Mouse (Mus musculus): Measurements from ENCODE around the gene Asb5. TPM values are rescaled to one million over a fixed set of nuclear protein-coding genes. Genes with fewer than 3 reads are reported as not detected.
"Not testable (repeated sequence)": the region's sequence is repeated elsewhere in the genome, so short reads cannot be mapped to it uniquely, and the experiment has no call there.

The Asb5 gene
- polyA plus RNA-seq, 1 experiment from 2014 or later, result 6.8 TPM

DNA sequence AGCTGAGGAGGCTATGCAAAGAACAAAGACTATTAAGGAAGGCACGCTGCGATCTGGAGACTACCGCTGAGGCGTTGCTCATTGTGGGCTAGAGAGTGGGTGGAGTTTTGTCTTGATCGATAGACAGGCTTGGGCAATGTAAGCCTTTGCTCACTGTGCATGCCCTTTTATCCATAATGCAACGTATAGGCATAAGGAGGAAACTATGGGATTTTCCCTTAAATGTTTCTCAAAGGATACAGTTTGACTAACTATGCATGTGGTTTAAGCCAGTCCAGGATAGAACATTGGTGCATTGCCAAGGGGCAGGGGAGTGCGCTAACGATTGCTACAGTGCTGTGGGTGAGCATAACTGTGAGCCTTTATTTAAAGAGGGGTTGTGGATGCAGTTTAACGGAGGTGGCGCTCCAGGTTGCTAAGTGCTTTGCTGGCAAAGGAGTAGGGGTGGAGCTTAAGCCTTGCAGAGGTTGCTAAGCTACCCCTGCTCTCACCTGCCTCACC lies 20.1 kb upstream of the Asb5 start:
- Histone ChIP-seq H3K36me3 (no peaks in the 10 kb centered on the region), H3K4me1 (0 out of 2 replicates have a peak, but pooled peaks cover 6% of the 10 kb centered on the region), H3K27ac (peak overlapping the region; percentile 10; the same call in 1 of the 2 replicates), H3K27me3 (ENCODE audit: insufficient read depth, poor library complexity, severe bottlenecking) (no peaks in the 10 kb centered on the region), H3K9me3 (no peaks in the 10 kb centered on the region), H3K4me3 (peak overlapping the region; percentile 59)
- DNase-seq (ENCODE audit: low spot score), result no peak
- 5% methylated on average over 10 of the region's 10 CpGs for WGBS

DNA sequence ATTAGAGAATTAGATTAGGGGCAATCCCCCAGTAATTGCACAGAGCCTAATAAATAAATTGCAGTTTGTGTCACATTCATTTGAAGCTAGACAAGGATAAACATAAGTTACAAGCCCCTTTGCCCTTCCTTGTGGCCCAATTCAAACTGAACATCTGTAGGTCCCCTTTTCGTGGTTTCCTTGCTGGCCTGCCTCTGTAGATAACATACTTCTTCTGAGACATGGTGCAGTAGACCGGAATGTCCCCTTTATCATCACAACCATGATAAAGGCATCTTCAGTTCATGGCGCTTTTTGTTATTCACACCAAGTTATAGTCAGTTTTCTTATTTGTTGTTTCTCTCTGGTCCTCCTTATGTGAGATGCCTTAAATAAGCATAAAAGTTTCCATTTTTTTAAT lies 17.6 kb upstream of the Asb5 start:
- Histone ChIP-seq H3K9me3 (no peaks in the 10 kb centered on the region), H3K4me3 (no peak overlapping the region), H3K27me3 (ENCODE audit: insufficient read depth, poor library complexity, severe bottlenecking) (no peaks in the 10 kb centered on the region), H3K27ac (no peak overlapping the region), H3K4me1 (0 out of 2 replicates have a peak, but pooled peaks cover 6% of the 10 kb centered on the region), H3K36me3 (no peaks in the 10 kb centered on the region)
- 42% methylated on average over 3 of the region's 3 CpGs for WGBS
- DNase-seq (ENCODE audit: low spot score), result no peak

DNA sequence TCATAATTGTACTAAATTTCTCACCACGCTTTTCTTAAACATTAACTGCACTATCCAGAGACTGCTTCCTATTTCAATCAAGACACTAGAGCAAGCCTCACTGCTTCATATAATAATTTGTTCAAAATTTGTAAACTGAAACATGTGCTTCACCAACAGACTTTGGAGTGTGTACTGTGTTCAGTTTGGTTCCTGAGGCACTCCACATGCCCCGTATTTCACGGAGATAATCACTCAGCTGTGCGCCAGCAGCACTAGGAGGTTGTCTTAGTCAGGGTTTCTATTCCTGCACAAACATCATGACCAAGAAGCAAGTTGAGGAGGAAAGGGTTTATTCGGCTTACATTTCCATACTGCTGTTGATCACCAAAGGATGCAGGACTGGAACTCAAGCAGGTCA lies 17.2 kb upstream of the Asb5 start:
- DNase-seq (ENCODE audit: low spot score), result not testable (repeated sequence)
- 80% methylated on average over 5 of the region's 5 CpGs for WGBS

GRCm38 (mm10) chr8:54518756-54519460 lies 10.5 kb upstream of the Asb5 start:
- WGBS, result 78% methylated on average over 10 of the region's 10 CpGs
- Histone ChIP-seq H3K27ac (no peak overlapping the region), H3K4me3 (no peak overlapping the region), H3K27me3 (ENCODE audit: insufficient read depth, poor library complexity, severe bottlenecking) (no peaks in the 10 kb centered on the region), H3K9me3 (no peaks in the 10 kb centered on the region), H3K4me1 (no peaks in the 10 kb centered on the region; the same call in 1 of the 2 replicates), H3K36me3 (peaks cover 21% of the 10 kb centered on the region; the same call in 1 of the 2 replicates)
- no peak for DNase-seq (ENCODE audit: low spot score)

More for the DNA sequence above, 17.2 kb upstream of the Asb5 start:
- not testable (repeated sequence) for H3K36me3 ChIP-seq; H3K4me1 ChIP-seq; H3K9me3 ChIP-seq; H3K4me3 ChIP-seq; H3K27ac ChIP-seq; H3K27me3 ChIP-seq (ENCODE audit: insufficient read depth, poor library complexity, severe bottlenecking)

GRCm38 (mm10) chr8:54520516-54520915 lies 8.9 kb upstream of the Asb5 start:
- DNase-seq (ENCODE audit: low spot score), result no peak
- Histone ChIP-seq H3K27ac (no peak overlapping the region), H3K27me3 (ENCODE audit: insufficient read depth, poor library complexity, severe bottlenecking) (no peaks in the 10 kb centered on the region), H3K36me3 (peaks cover 31% of the 10 kb centered on the region), H3K9me3 (no peaks in the 10 kb centered on the region), H3K4me1 (no peaks in the 10 kb centered on the region; the same call in 1 of the 2 replicates), H3K4me3 (no peak overlapping the region)
- 77% methylated on average over 4 of the region's 4 CpGs for WGBS

DNA sequence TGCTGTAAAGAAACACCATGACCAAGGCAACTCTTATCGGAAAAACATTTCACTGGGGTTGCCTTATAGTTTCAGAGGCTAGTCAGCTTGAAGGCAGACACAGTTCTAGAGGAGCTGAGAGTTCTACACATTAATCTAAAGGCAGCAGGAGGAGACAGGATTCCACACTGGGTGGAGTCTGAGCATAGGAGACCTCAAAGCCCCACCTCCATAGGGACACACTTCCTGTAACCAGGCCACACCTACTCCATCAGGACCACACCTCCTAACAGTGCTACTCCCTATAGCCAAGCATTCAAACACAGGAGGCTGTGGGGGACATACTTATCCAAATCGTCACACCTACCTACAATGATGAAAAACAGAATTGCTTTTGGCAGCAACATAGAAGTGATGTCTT lies 3.8 kb upstream of the Asb5 start:
- H3K4me3 ChIP-seq, result no peak overlapping the region
- DNase-seq (ENCODE audit: low spot score), result no peak
- peaks cover 44% of the 10 kb centered on the region for H3K36me3 ChIP-seq
- 90% methylated on average over 2 of the region's 2 CpGs for WGBS
- no peak overlapping the region for H3K27ac ChIP-seq
- H3K9me3 ChIP-seq, result no peaks in the 10 kb centered on the region
- H3K4me1 ChIP-seq, result peaks cover 17% of the 10 kb centered on the region; the same call in 1 of the 2 replicates
- H3K27me3 ChIP-seq (ENCODE audit: insufficient read depth, poor library complexity, severe bottlenecking), result no peaks in the 10 kb centered on the region

DNA sequence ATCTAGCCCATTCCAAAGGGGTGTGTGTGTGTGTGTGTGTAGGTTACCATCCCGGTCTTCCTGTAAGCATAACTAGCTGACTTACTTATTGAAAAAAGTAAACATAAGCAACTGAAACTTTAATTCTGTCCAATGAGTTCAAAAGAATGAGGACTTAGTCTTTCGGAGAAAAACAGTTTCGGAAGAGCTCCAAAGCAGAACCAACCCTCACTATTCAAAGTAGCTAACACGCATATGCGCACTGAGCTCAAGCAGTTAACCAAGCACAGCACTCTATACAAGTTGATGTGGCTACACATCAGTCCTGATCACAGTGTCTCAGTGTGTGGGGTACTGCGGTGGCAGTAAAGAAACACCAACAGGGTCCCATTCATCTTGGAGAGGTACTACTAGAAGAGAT lies 2.7 kb upstream of the Asb5 start:
- DNase-seq (ENCODE audit: low spot score), result no peak
- H3K9me3 ChIP-seq, result no peaks in the 10 kb centered on the region
- H3K4me3 ChIP-seq, result no peak overlapping the region
- peaks cover 17% of the 10 kb centered on the region; the same call in 1 of the 2 replicates for H3K4me1 ChIP-seq
- WGBS, result 97% methylated on average over 6 of the region's 6 CpGs
- peaks cover 38% of the 10 kb centered on the region for H3K36me3 ChIP-seq
- no peaks in the 10 kb centered on the region for H3K27me3 ChIP-seq (ENCODE audit: insufficient read depth, poor library complexity, severe bottlenecking)
- H3K27ac ChIP-seq, result no peak overlapping the region

DNA sequence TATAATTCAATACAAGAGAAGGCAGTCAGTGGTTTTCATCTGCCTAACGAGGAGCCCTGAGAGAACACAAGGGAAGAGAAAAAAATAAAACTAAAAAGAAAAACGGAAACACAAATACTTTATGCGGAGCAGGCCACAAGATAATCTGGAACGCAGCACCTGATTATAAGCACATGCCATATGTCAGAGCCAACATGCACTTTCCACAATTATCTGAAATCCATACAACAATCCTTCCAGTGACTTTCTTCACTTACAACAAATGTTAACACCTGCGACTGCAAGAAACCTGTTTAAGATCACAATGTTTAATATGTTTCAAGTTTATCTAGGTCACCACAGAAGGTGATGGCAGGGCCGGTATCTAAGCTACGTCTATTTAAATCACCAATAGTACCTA lies 809 bp upstream of the Asb5 start:
- peak overlapping the region; percentile 98; the same call in 1 of the 2 replicates for H3K27ac ChIP-seq

GRCm38 (mm10) chr8:54535172-54535571 lies 5.8 kb downstream of the Asb5 start:
- no peaks in the 10 kb centered on the region for H3K9me3 ChIP-seq
- 91% methylated on average over 5 of the region's 5 CpGs for WGBS

More for the DNA sequence above, 809 bp upstream of the Asb5 start:
- peaks cover 17% of the 10 kb centered on the region; the same call in 1 of the 2 replicates for H3K4me1 ChIP-seq
- WGBS, result 39% methylated on average over 7 of the region's 7 CpGs
- peaks cover 25% of the 10 kb centered on the region for H3K36me3 ChIP-seq
- no peak for DNase-seq (ENCODE audit: low spot score)
- no peaks in the 10 kb centered on the region for H3K27me3 ChIP-seq (ENCODE audit: insufficient read depth, poor library complexity, severe bottlenecking)
- H3K9me3 ChIP-seq, result no peaks in the 10 kb centered on the region
- peak overlapping the region; percentile 94 for H3K4me3 ChIP-seq

GRCm38 (mm10) chr8:54537285-54537684 lies 7.9 kb downstream of the Asb5 start:
- DNase-seq (ENCODE audit: low spot score), result no peak
- 85% methylated on average over 3 of the region's 3 CpGs for WGBS
- Histone ChIP-seq H3K4me1 (no peaks in the 10 kb centered on the region), H3K9me3 (no peaks in the 10 kb centered on the region), H3K36me3 (no peaks in the 10 kb centered on the region), H3K27me3 (ENCODE audit: insufficient read depth, poor library complexity, severe bottlenecking) (no peaks in the 10 kb centered on the region), H3K27ac (no peak overlapping the region), H3K4me3 (no peak overlapping the region)

More at GRCm38 (mm10) chr8:54535172-54535571, 5.8 kb downstream of the Asb5 start:
- no peaks in the 10 kb centered on the region for H3K27me3 ChIP-seq (ENCODE audit: insufficient read depth, poor library complexity, severe bottlenecking)
- no peak overlapping the region for H3K4me3 ChIP-seq
- H3K4me1 ChIP-seq, result peaks cover 3% of the 10 kb centered on the region; the same call in 1 of the 2 replicates
- H3K36me3 ChIP-seq, result no peaks in the 10 kb centered on the region
- no peak for DNase-seq (ENCODE audit: low spot score)
- H3K27ac ChIP-seq, result no peak overlapping the region

- DNase-seq (ENCODE audit: low spot score), result no peak
- Histone ChIP-seq H3K4me1 (no peaks in the 10 kb centered on the region), H3K9me3 (no peaks in the 10 kb centered on the region), H3K4me3 (no peak overlapping the region), H3K27me3 (ENCODE audit: insufficient read depth, poor library complexity, severe bottlenecking) (no peaks in the 10 kb centered on the region), H3K27ac (no peak overlapping the region), H3K36me3 (no peaks in the 10 kb centered on the region)
- 76% methylated on average over 1 of the region's 1 CpGs for WGBS
These were observed 12.0 kb downstream of the Asb5 start for GRCm38 (mm10) chr8:54541331-54541730.

DNA sequence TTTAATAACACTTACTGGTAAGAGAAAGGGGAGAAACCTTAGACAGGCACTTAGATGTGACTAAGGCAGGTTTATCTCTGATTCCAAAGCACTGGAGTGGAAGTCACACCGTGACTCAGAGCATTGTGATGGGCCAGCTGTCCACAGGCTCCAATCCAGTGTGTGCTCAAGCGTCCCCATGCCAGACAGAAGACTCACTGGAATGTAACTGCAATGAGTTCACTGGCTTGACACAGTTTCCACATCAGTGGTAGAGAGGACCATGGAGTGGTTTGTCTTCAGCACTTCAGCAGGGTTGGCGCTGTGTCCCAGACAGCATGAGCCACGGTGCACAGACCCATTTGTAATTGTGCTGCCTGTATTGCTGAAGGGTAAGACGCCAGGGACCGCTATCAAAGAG lies 19.0 kb downstream of the Asb5 start:
- Histone ChIP-seq H3K4me3 (no peak overlapping the region), H3K4me1 (no peaks in the 10 kb centered on the region), H3K36me3 (no peaks in the 10 kb centered on the region), H3K27ac (no peak overlapping the region), H3K9me3 (no peaks in the 10 kb centered on the region), H3K27me3 (ENCODE audit: insufficient read depth, poor library complexity, severe bottlenecking) (no peaks in the 10 kb centered on the region)
- no peak for DNase-seq (ENCODE audit: low spot score)
- 62% methylated on average over 6 of the region's 6 CpGs for whole genome bisulfite sequencing

GRCm38 (mm10) chr8:54550026-54550574 lies 20.7 kb downstream of the Asb5 start:
- 91% methylated on average over 12 of the region's 12 CpGs for WGBS
- Histone ChIP-seq H3K9me3 (no peaks in the 10 kb centered on the region), H3K4me1 (no peaks in the 10 kb centered on the region), H3K27me3 (ENCODE audit: insufficient read depth, poor library complexity, severe bottlenecking) (no peaks in the 10 kb centered on the region), H3K27ac (no peak overlapping the region), H3K36me3 (no peaks in the 10 kb centered on the region), H3K4me3 (no peak overlapping the region)
- DNase-seq (ENCODE audit: low spot score), result no peak

All from heart, embryonic 10.5 days (tissue).